ENCODE assay signal across 18 mouse cellular contexts in the genomic region with DNA sequence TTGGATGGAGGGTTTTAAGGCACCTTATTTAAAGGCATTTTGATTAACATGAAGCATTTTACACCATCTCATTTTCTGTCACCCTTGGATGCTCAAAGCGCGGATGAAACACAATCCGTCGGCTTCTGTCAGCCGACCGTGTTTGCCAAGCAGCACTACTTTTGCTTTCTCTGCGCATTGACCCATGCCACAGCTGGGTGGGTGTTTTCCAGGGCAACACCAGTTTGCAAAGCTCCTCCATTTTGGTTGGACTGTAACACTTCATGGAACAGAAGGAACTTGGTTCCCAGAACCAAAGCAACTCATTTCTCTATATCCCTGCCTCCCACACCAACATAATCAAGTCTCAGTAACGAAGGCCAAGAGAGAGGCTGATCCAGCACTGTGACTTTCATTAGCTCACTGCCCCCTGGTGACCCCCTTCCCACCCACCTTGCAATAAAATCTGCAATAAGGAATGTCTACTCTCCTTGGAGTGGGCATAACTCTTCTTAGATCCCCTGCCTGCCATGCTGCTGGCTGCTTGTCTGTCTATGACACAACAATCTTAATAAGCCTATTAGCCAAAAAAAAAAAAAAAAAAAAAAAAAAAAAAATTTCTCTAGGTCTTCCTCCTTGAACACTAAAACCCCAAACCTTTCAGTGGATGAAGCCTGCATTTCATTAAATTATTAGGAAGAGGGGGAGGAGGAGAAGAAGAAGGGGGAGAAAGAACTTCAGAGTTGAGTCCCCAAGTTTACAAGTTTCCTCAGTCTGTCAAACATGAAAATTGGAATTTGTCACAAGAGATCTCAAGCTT. TPM values are rescaled to one million over a fixed set of nuclear protein-coding genes. Genes with fewer than 3 reads are reported as not detected.
DNase-seq lines count a peak whose midpoint lies in the region; ATAC-seq and TF ChIP-seq lines count a peak whose summit lies in the region.
"Had no signal": no experiment of that assay in that cellular context is flagged by ENCODE, and none has a peak within 500 bp of the region (broad histone marks: within the 10 kb centered on the region; RNA-seq: fewer than 3 reads in every experiment).

No protein-coding gene starts in this region.

- no peaks in the 10 kb centered on the region for H3K9me3 ChIP-seq in kidney, embryonic 14.5 days (ENCODE audit: control insufficient read depth, low read length)
- H3K9me3 ChIP-seq in neural tube, embryonic 12.5 days, result no peaks in the 10 kb centered on the region
- no peaks in the 10 kb centered on the region for H3K9me3 ChIP-seq in limb, embryonic 10.5 days (replicated peaks)
- H3K9me3 ChIP-seq: embryonic facial prominence, embryonic 13.5 days; hindbrain, embryonic 15.5 days; lung, embryonic 15.5 days; midbrain, embryonic 10.5 days; neural tube, embryonic 15.5 days had no signal

- TF ChIP-seq POLR2A in brain, embryonic 14.5 days (IDR thresholded peaks at IDR 0.05; ENCODE audit: borderline replicate concordance, extremely low read depth, insufficient read depth, insufficient read length, poor library complexity, severe bottlenecking), result no peak

- TF ChIP-seq CTCF in brain, embryonic 14.5 days (IDR thresholded peaks at IDR 0.05; ENCODE audit: borderline replicate concordance, extremely low read depth, insufficient read depth, insufficient read length), result no peak

- H3K4me3 ChIP-seq in kidney, embryonic 14.5 days (ENCODE audit: low read length), result no peak overlapping the region
- no peak overlapping the region for H3K4me3 ChIP-seq in neural tube, embryonic 12.5 days
- H3K4me3 ChIP-seq in limb, embryonic 10.5 days, result no peak overlapping the region
- H3K4me3 ChIP-seq: embryonic facial prominence, embryonic 13.5 days; hindbrain, embryonic 15.5 days; lung, embryonic 15.5 days; midbrain, embryonic 10.5 days; neural tube, embryonic 15.5 days had no signal

- WGBS in kidney, embryonic 14.5 days, result 47% methylated on average over 8 of the region's 8 CpGs
- WGBS in neural tube, embryonic 12.5 days, result 81% methylated on average over 8 of the region's 8 CpGs
- 83% methylated on average over 8 of the region's 8 CpGs for WGBS in limb, embryonic 10.5 days

- no peak overlapping the region for H3K9ac ChIP-seq in kidney, embryonic 14.5 days (ENCODE audit: low read depth, low read length)
- H3K9ac ChIP-seq in neural tube, embryonic 12.5 days, result no peak overlapping the region
- H3K9ac ChIP-seq: embryonic facial prominence, embryonic 13.5 days; hindbrain, embryonic 15.5 days; liver, embryonic 14.5 days; lung, embryonic 15.5 days; neural tube, embryonic 15.5 days had no signal

- H3K27ac ChIP-seq in kidney, embryonic 14.5 days (ENCODE audit: low read depth, low read length), result no peak overlapping the region
- no peak overlapping the region for H3K27ac ChIP-seq in neural tube, embryonic 12.5 days
- no peak overlapping the region for H3K27ac ChIP-seq in limb, embryonic 10.5 days
- H3K27ac ChIP-seq: embryonic facial prominence, embryonic 13.5 days; hindbrain, embryonic 15.5 days; liver, embryonic 14.5 days; lung, embryonic 15.5 days; macrophage; midbrain, embryonic 10.5 days; neural tube, embryonic 15.5 days had no signal

- no peaks in the 10 kb centered on the region for H3K4me1 ChIP-seq in kidney, embryonic 14.5 days (ENCODE audit: control insufficient read depth, insufficient read depth, low read length)
- peaks cover 14% of the 10 kb centered on the region for H3K4me1 ChIP-seq in neural tube, embryonic 12.5 days
- peaks cover 20% of the 10 kb centered on the region for H3K4me1 ChIP-seq in limb, embryonic 10.5 days
- H3K4me1 ChIP-seq: lung, embryonic 15.5 days had no signal

- ATAC-seq in kidney, embryonic 14.5 days (ENCODE audit: low FRiP score, low TSS enrichment), result peak; percentile 87
- ATAC-seq in neural tube, embryonic 12.5 days (ENCODE audit: low FRiP score, low read depth), result no peak
- ATAC-seq: intestine, postnatal 0 days had no signal

- H3K36me3 ChIP-seq in kidney, embryonic 14.5 days (ENCODE audit: control insufficient read depth, insufficient read depth, low read length), result no peaks in the 10 kb centered on the region
- H3K36me3 ChIP-seq in neural tube, embryonic 12.5 days, result no peaks in the 10 kb centered on the region
- no peaks in the 10 kb centered on the region for H3K36me3 ChIP-seq in limb, embryonic 10.5 days
- H3K36me3 ChIP-seq: embryonic facial prominence, embryonic 13.5 days; hindbrain, embryonic 15.5 days; lung, embryonic 15.5 days; midbrain, embryonic 10.5 days; neural tube, embryonic 15.5 days had no signal

- H3K27me3 ChIP-seq in kidney, embryonic 14.5 days (ENCODE audit: control insufficient read depth, insufficient read depth, low read length), result no peaks in the 10 kb centered on the region
- H3K27me3 ChIP-seq in neural tube, embryonic 12.5 days (replicated peaks), result no peaks in the 10 kb centered on the region
- H3K27me3 ChIP-seq in limb, embryonic 10.5 days (ENCODE audit: low read depth, poor library complexity, severe bottlenecking), result 0 out of 2 replicates have a peak, but pooled peaks cover 7% of the 10 kb centered on the region
- H3K27me3 ChIP-seq: embryonic facial prominence, embryonic 13.5 days; lung, embryonic 15.5 days; neural tube, embryonic 15.5 days had no signal

- H3K4me2 ChIP-seq in kidney, embryonic 14.5 days (replicated peaks; ENCODE audit: low read depth, low read length), result no peak overlapping the region
- H3K4me2 ChIP-seq in neural tube, embryonic 12.5 days (replicated peaks), result peak overlapping the region; percentile 10; the same call in 1 of the 2 replicates
- H3K4me2 ChIP-seq: embryonic facial prominence, embryonic 13.5 days; lung, embryonic 15.5 days; neural tube, embryonic 15.5 days had no signal

- no peak for DNase-seq in kidney, postnatal 10 days
- DNase-seq in neural tube, embryonic 10.5 days (ENCODE audit: extremely low spot score, low spot score), result no peak
- DNase-seq in brain, embryonic 14.5 days (ENCODE audit: low read depth), result peak; percentile 41
- no peak for DNase-seq in cerebellum, postnatal 25 days
- no peak for DNase-seq in limb, embryonic 10.5 days (ENCODE audit: low spot score)
- DNase-seq: cerebellum, adult 8-10 months; gastrocnemius, postnatal 36 days; thymus, postnatal 4 days had no signal

RNA-seq across cellular contexts. Expression of a gene that starts 21.4 kb away (rescaled TPM):
- polyA plus RNA-seq in kidney, embryonic 14.5 days (2014; fragmentation: Nextera tagmentation; extraction: Ambion mirVana), result 5.9 and 10.0 TPM in 2 replicates
- polyA plus RNA-seq in neural tube, embryonic 12.5 days (2016; fragmentation: Nextera tagmentation; extraction: Ambion mirVana), result 3.0 TPM in 2 replicates
- 1.3 and 2.6 TPM in 2 replicates for polyA plus RNA-seq in brain, embryonic 14.5 days (2012; rRNA removed)
- polyA plus RNA-seq in limb, embryonic 10.5 days (2016; fragmentation: Nextera tagmentation; extraction: Ambion mirVana), result 2.0 and 2.5 TPM in 2 replicates

RNA-seq across cellular contexts. Expression of a gene that starts 30.5 kb away (rescaled TPM):
- 0.18 and 0.23 TPM in 2 replicates for polyA plus RNA-seq in kidney, embryonic 14.5 days (2014; fragmentation: Nextera tagmentation; extraction: Ambion mirVana)
- polyA plus RNA-seq in neural tube, embryonic 12.5 days (2016; fragmentation: Nextera tagmentation; extraction: Ambion mirVana), result 0.84 and 1.1 TPM in 2 replicates
- polyA plus RNA-seq in brain, embryonic 14.5 days (2012; rRNA removed), result 11.0 and 18.1 TPM in 2 replicates
- 0.11 TPM in 2 replicates for polyA plus RNA-seq in limb, embryonic 10.5 days (2016; fragmentation: Nextera tagmentation; extraction: Ambion mirVana)
